Mouse (Mus musculus) splenic B cell, adult 2 months (primary cell): ENCODE data around the gene Trpm5.

Source experiments
- DNase-seq: peaks from one replicate; pipeline ENCODE4 v3.0.0-alpha.2; 2011; ENCODE audit warnings: low read depth, low spot score
- H3K27me3 ChIP-seq: 2 replicates; pipeline ENCODE4 v1.6.1; 2012; ENCODE audit warnings: mild to moderate bottlenecking, low read length, moderate library complexity, mixed read lengths; ENCODE audit not compliant: control insufficient read depth, poor library complexity, insufficient read depth, severe bottlenecking
- H3K36me3 ChIP-seq: 2 replicates; pipeline ENCODE4 v1.6.1; 2012; ENCODE audit warnings: mild to moderate bottlenecking, low read length, moderate library complexity, mixed read lengths; ENCODE audit not compliant: control insufficient read depth, poor library complexity, insufficient read depth, severe bottlenecking

Trpm5 gene

DNA sequence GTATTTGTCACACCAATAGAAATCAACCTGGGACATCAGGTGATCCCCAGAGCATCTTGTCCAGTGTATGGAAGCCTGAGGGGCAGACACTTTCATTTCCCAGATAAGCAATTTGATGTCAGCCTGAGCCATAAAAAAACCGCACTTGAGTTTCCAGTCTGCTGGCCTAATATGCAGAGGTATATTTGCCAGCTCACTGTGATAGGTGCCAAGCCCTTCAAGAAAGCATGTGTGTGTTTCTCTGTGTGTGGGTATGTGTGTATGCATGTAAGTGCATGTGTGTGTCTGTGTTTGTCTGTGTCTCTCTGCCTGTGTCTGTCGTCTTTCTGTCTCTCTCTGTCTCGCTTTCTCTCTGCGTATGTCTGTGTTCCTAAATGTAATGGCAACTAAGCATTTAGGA lies 67.2 kb downstream of the Trpm5 start:
- DNase-seq: no peak
- H3K27me3 ChIP-seq: no peaks in the 10 kb centered on the region
- no peaks in the 10 kb centered on the region for H3K36me3 ChIP-seq

DNA sequence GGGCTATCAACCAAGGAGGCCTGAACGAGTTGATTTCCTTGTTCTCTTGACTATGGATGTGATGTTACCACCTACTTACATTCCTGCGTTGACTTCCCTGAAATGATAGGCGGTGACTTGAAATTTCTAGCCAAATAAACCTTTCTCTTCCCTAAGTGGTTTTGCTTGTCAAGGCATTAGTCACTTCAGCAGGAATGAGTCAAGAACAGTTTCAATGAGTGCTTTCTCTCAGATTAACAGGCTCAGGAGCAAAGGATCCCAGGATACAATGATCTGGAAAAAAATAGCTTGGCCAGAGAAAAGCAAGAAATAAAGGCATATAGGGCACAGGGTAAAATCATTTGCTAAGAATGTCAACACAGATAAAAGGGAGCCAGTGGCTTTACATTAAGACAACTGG lies 68.9 kb downstream of the Trpm5 start:
- no peak for DNase-seq
- no peaks in the 10 kb centered on the region for H3K27me3 ChIP-seq
- no peaks in the 10 kb centered on the region for H3K36me3 ChIP-seq

DNA sequence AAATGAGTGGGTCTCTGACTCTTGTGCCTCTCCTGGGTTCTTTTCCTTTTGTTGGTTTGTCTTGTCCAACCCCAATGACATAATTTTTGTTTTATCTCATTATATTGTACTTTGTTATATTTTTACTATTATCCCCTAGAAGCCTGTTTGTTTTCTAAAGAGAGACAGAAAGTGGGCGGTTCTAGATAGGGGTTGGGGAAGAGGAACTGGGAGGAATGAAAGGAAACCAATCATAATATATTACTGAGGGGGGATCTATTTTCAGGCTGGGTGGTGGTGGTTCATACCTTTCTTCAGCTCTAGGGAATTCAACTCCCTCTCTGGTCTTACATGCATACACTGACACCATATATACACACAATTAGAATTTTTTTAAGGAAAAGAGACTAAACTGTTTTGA lies 70.1 kb downstream of the Trpm5 start:
- DNase-seq: no peak
- Histone ChIP-seq H3K36me3 (no peaks in the 10 kb centered on the region), H3K27me3 (no peaks in the 10 kb centered on the region)

DNA sequence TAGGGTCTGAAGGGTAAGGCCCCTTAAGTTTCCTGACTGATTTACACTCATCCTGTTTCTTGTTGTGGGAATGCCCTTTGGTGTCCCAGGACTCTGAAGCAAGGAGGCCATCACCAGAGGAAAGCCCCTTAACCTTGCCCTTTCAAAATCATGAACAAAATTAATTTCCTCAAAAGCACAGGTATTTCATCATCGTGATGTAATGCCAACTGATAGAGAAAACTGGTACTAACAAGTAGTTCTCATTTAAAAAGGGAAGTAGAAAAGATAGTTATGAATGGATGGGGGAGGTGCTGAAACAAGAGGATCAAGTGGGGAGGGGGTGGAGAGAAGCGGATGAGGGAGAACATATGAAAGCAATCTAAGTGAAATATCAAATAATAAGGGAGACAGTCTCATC lies 70.9 kb downstream of the Trpm5 start:
- H3K27me3 ChIP-seq: no peaks in the 10 kb centered on the region
- peak; percentile 72 for DNase-seq

DNA sequence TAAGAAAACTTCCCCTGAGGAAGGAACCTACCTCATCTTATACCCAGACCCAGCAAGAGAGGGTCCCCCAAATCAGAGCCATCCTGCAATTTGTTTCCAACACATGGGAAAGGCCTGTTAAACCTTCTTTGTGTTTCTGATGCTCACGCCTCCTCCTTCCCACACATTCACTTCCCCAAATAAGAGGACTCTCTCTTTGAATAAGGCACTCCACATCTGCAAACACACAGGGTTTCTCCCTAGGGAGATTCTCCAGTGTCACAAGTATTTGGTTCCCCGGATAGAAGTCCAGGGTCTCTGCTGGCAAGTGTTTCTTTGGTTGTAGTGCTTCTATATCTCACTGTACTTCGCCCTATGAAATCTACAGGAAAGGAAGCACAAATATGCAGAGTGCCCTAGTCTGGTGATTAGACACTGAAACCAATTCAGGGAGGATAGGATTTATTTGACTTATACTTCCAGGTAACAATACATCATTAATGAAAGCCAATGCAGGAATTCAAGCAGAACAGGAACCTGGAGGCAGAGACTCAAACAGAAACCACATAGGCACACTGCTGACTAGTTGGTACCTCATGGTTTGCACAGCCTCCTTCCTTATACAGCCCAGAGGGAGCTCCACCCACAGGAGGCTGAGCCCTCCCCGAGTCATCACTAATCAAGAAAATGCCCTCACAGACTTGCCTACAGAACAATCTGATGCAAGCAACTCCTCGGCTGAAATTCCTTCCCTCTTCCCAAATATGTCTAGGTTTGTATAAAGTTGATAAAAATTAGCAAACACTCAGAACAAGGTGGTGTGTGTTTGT lies 72.9 kb downstream of the Trpm5 start:
- Histone ChIP-seq H3K27me3 (no peaks in the 10 kb centered on the region), H3K36me3 (peaks cover 2% of the 10 kb centered on the region)
- peak; percentile 60 for DNase-seq

More for the DNA sequence above, 70.9 kb downstream of the Trpm5 start:
- H3K36me3 ChIP-seq: no peaks in the 10 kb centered on the region; the same call in 1 of the 2 replicates

DNA sequence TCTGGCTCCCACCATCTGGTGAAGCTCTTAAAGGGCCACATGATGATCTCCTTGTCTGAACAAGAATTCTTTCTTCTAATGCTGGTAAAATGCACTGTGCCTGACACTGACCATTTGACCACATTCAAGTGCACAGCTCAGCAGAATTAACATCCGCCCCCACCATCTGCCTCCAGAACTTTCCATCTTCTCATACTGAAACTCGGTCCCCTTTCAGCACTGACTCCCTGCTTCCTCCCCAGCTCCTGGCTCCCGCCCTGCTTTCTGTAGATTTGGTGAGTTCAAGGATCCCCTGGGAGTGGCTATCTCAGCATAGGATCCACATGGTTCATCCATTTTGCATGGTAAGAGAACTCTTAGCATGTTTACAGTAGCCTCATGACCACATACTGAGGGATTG lies 73.7 kb downstream of the Trpm5 start:
- Histone ChIP-seq H3K27me3 (no peaks in the 10 kb centered on the region), H3K36me3 (peaks cover 2% of the 10 kb centered on the region)
- no peak for DNase-seq

DNA sequence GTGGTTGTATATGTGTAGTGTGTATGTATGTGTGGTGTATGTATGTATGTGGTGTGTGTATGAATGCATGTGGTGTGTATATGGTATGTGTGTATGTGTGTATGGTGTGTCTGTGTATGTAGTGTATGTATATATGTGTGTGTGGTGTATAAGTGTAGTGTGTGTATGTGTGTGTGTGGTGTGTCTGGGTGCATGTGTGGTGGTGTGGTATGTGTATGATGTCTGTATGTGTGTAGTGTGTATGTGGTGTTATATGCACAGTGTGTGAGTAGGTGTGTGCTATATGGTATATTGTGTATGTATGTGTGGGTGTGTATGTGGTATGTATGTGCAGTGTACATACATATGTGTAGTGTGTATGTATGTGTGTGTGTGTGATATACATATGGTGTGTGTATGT lies 74.4 kb downstream of the Trpm5 start:
- Histone ChIP-seq H3K36me3 (peaks cover 2% of the 10 kb centered on the region), H3K27me3 (no peaks in the 10 kb centered on the region)

More for the DNA sequence above, 74.4 kb downstream of the Trpm5 start:
- DNase-seq: no peak
